Mouse (Mus musculus): Measurements from ENCODE around the gene Hspe1. TPM values are rescaled to one million over a fixed set of nuclear protein-coding genes. Genes with fewer than 3 reads are reported as not detected.
A peak's percentile ranks its signal among the peaks of the same experiment; 100 is the strongest.

Hspe1 gene
- total and polyA plus RNA-seq, 2 experiments from 2014 or later, result 65.2 to 284 TPM

DNA sequence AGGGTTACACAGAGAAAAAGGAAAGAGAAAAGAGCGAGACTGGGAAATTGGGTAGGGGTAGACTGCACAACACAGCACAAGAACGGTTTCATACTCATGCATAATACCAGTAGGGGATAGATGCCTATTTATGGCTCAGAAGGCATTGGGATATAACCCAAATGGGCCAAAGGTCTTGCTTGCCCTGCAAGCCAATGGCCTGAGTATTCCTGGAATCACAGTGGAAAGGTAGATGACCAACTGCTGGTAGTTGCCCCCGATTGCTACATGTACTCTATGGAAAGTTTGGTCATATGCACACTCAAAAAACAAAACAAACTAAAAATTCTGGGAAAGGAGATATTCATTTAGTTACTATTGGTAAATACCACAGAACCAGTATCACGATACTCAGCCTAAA is 8.3 kb upstream of the Hspe1 start:
- no peak overlapping the region for H3K27ac ChIP-seq
- H3K9ac ChIP-seq (replicated peaks; ENCODE audit: low read length), result no peak overlapping the region
- WGBS, result 95% methylated on average over 4 of the region's 4 CpGs
- peaks cover 49% of the 10 kb centered on the region for H3K36me3 ChIP-seq (ENCODE audit: insufficient read depth, low read length)
- no peaks in the 10 kb centered on the region for H3K4me1 ChIP-seq (ENCODE audit: insufficient read depth, low read length)
- no peak for ATAC-seq
- no peak overlapping the region for H3K4me2 ChIP-seq (ENCODE audit: low read depth, low read length)
- no peaks in the 10 kb centered on the region for H3K27me3 ChIP-seq (ENCODE audit: insufficient read depth, low read length)
- no peak for TF ChIP-seq CTCF (IDR thresholded peaks at IDR 0.05; ENCODE audit: low read depth)
- no peaks in the 10 kb centered on the region for H3K9me3 ChIP-seq (ENCODE audit: low read length)
- DNase-seq (ENCODE audit: low spot score), result no peak
- no peak overlapping the region for H3K4me3 ChIP-seq (ENCODE audit: low read length)

DNA sequence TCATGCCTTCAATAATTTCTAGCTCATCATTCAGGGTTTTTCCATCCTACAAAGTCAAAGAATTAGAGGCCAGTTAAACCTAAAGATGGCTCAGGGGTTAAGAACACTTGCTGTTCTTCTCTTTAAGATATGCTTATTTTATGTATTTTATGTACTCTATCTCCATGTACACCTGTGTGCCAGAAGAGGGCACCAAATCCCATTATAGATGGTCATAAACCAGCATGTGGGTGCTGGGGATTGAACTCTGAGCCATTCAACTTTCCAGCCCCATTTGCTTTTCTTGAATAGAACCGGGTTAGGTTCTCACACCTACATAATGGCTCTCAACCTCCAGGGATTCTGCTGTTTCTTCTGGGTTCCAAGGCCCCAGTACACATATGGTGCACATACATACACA is 5.8 kb upstream of the Hspe1 start:
- no peak; the same call in 1 of the 2 replicates for TF ChIP-seq CTCF (IDR thresholded peaks at IDR 0.05; ENCODE audit: low read depth)
- Histone ChIP-seq H3K27ac (no peak overlapping the region), H3K9me3 (ENCODE audit: low read length) (no peaks in the 10 kb centered on the region), H3K36me3 (ENCODE audit: insufficient read depth, low read length) (peaks cover 49% of the 10 kb centered on the region), H3K4me2 (ENCODE audit: low read depth, low read length) (no peak overlapping the region), H3K4me3 (ENCODE audit: low read length) (no peak overlapping the region), H3K9ac (replicated peaks; ENCODE audit: low read length) (no peak overlapping the region), H3K27me3 (ENCODE audit: insufficient read depth, low read length) (no peaks in the 10 kb centered on the region), H3K4me1 (ENCODE audit: insufficient read depth, low read length) (peaks cover 5% of the 10 kb centered on the region)
- DNase-seq (ENCODE audit: low spot score) (no peak), ATAC-seq (no peak)
- WGBS, result 80% methylated on average over 1 of the region's 1 CpGs

DNA sequence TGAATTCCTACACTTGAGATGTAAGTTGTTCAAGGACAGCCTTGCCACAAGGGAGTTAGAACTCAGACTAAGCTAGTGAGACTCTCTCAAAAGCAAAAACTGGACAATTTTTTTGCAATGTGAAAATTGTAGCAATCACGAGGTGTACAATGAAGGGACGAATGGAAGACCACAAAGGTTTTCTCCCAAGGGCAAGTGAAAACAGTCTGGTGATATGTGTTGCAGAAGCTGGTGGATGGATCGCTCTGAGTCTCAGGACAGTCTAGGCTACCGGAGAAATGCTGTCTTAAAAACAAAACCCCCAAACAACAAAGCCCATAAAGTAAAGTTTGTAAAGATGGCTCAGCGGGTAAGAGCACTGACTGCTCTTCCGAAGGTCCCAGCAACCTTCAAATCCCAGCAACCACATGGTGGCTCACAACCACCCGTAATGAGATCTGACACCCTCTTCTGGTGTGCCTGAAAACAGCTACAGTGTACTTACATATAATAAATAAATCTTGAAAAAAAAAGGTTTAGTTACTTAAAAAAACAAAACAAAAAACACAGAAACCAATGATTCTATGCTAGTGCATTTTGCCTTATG is 2.1 kb upstream of the Hspe1 start:
- Histone ChIP-seq H3K36me3 (ENCODE audit: insufficient read depth, low read length) (peaks cover 28% of the 10 kb centered on the region), H3K9me3 (ENCODE audit: low read length) (no peaks in the 10 kb centered on the region), H3K27me3 (ENCODE audit: insufficient read depth, low read length) (no peaks in the 10 kb centered on the region), H3K4me2 (ENCODE audit: low read depth, low read length) (peak overlapping the region; percentile 90), H3K27ac (no peak overlapping the region), H3K4me1 (ENCODE audit: insufficient read depth, low read length) (peaks cover 14% of the 10 kb centered on the region), H3K9ac (replicated peaks; ENCODE audit: low read length) (no peak overlapping the region), H3K4me3 (ENCODE audit: low read length) (peak overlapping the region; percentile 94; the same call in 1 of the 2 replicates)
- ATAC-seq (no peak), DNase-seq (ENCODE audit: low spot score) (no peak)
- WGBS, result 57% methylated on average over 7 of the region's 7 CpGs
- peak; percentile 13; the same call in 1 of the 2 replicates for TF ChIP-seq CTCF (IDR thresholded peaks at IDR 0.05; ENCODE audit: low read depth)

DNA sequence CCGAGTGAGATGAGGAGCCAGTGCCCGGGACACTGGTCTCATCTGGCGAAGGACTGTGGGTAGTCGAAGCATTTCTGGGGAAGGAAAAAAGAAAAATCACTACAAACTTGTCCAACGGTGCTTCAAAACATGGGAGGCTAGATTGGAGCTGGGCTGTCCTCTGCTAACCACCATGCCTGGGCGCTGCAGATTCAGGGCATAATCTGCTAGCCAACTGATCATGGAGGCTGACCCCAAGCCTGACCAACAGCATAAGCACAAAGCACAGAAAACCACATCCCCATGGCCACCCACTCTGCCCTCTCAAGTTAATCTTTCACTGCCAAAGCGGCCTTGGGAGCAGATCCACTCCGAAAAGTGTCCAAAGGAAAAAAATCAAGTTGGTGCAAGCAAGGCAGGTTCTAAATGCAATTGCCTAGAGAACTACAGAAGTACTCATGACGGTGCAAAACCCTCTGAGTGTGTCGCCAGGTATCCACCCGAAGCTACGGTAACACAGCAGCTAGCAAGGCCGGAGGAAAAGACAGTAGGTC is 998 bp upstream of the Hspe1 start:
- peak overlapping the region; percentile 88 for H3K9ac ChIP-seq (replicated peaks; ENCODE audit: low read length)
- H3K4me1 ChIP-seq (ENCODE audit: insufficient read depth, low read length), result peaks cover 14% of the 10 kb centered on the region
- H3K27me3 ChIP-seq (ENCODE audit: insufficient read depth, low read length), result no peaks in the 10 kb centered on the region
- WGBS, result 1% methylated on average over 13 of the region's 13 CpGs
- H3K9me3 ChIP-seq (ENCODE audit: low read length), result no peaks in the 10 kb centered on the region
- TF ChIP-seq CTCF (IDR thresholded peaks at IDR 0.05; ENCODE audit: low read depth), result no peak
- ATAC-seq (no peak), DNase-seq (ENCODE audit: low spot score) (no peak)
- peak overlapping the region; percentile 94 for H3K4me3 ChIP-seq (ENCODE audit: low read length)
- peaks cover 26% of the 10 kb centered on the region for H3K36me3 ChIP-seq (ENCODE audit: insufficient read depth, low read length)
- H3K4me2 ChIP-seq (ENCODE audit: low read depth, low read length), result peak overlapping the region; percentile 90
- peak overlapping the region; percentile 97 for H3K27ac ChIP-seq

DNA sequence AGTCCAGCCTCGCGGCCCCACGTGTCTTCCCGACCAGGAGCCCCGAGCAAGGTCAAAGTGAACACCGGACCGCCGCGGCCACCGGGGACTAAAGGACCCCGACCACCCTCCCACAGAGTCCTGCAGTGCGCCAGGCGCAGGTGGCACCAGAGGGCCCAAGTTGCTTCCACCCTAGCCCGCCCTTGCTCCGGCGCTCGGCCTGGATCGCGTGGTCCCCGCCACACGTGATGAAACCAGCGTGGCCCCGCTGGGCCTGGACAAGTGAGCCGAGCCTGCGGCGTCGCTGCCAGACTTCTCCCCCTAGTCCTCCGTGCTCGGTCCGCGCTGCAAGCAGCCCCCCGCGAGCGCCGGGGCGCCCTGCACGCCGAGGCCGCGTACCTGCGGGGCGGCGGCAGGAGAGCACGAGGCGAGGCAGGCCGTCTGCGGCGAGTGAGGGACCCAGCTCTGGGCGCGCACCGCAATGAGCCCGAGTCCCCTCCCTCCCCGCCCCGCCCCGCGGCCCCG is 479 bp upstream of the Hspe1 start:
- DNase-seq (ENCODE audit: low spot score) (no peak), ATAC-seq (peak; percentile 69)
- Histone ChIP-seq H3K4me1 (ENCODE audit: insufficient read depth, low read length) (peaks cover 14% of the 10 kb centered on the region), H3K27me3 (ENCODE audit: insufficient read depth, low read length) (no peaks in the 10 kb centered on the region), H3K4me2 (ENCODE audit: low read depth, low read length) (peak overlapping the region; percentile 90), H3K9ac (replicated peaks; ENCODE audit: low read length) (peak overlapping the region; percentile 88), H3K4me3 (ENCODE audit: low read length) (peak overlapping the region; percentile 94), H3K9me3 (ENCODE audit: low read length) (no peaks in the 10 kb centered on the region), H3K27ac (peak overlapping the region; percentile 97), H3K36me3 (ENCODE audit: insufficient read depth, low read length) (peaks cover 23% of the 10 kb centered on the region)
- no peak for TF ChIP-seq CTCF (IDR thresholded peaks at IDR 0.05; ENCODE audit: low read depth)
- WGBS, result 1% methylated on average over 39 of the region's 57 CpGs

DNA sequence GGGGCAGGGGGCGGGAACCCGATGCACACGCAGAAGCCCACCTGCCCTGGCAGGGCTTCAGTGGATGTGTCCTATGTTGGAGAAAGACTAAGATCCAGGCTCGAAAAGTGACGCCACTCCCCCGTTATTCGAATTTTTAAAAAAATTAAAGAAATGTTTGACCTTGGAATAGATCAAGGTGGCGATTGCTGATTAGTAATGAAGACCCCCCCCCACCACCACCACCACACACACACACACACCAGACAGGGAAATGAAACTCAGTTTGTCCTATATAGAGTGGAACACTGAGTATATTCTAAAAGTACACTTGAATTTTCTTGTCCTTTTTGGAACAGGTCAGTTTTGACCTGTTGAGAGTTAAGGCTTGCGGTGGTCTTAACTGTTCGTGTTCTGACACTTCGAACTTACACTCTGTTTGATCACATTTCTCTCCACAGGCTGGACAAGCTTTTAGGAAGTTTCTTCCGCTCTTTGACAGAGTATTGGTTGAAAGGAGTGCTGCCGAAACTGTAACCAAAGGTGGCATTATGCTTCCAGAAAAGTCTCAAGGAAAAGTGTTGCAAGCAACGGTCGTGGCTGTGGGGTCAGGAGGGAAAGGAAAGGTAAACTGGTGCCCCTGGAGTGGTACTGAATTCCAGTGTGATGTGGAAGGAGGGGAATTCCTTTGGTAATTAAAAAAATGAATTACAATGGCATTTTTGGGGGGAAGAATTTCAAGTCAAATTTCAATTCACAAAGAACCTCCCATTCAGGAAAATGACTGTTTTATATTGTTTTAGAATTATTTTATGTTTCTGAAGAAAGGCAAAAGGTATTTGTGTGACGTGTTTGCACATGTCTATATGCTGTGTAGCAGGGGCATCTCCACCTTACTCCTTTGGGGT is 922 bp downstream of the Hspe1 start:
- TF ChIP-seq CTCF (IDR thresholded peaks at IDR 0.05; ENCODE audit: low read depth), result no peak
- Histone ChIP-seq H3K27me3 (ENCODE audit: insufficient read depth, low read length) (no peaks in the 10 kb centered on the region), H3K4me2 (ENCODE audit: low read depth, low read length) (peak overlapping the region; percentile 90), H3K4me3 (ENCODE audit: low read length) (peak overlapping the region; percentile 94), H3K4me1 (ENCODE audit: insufficient read depth, low read length) (peaks cover 14% of the 10 kb centered on the region), H3K9ac (replicated peaks; ENCODE audit: low read length) (peak overlapping the region; percentile 88), H3K9me3 (ENCODE audit: low read length) (no peaks in the 10 kb centered on the region), H3K27ac (peak overlapping the region; percentile 97), H3K36me3 (ENCODE audit: insufficient read depth, low read length) (peaks cover 14% of the 10 kb centered on the region; the same call in 1 of the 2 replicates)
- DNase-seq (ENCODE audit: low spot score), result no peak
- ATAC-seq, result no peak
- 12% methylated on average over 16 of the region's 16 CpGs for WGBS

Data from hindbrain, postnatal 0 days (tissue).